Mouse (Mus musculus): ENCODE results near the gene Ctcfl. TPM values are rescaled to one million over a fixed set of nuclear protein-coding genes. Genes with fewer than 3 reads are reported as not detected.

Gene Ctcfl
- total and polyA plus RNA-seq, 3 experiments: 0.08 to 0.11 TPM; not detected in 1

GRCm38 (mm10) chr2:173073666-173074065, 45.7 kb downstream of the Ctcfl start:
- no peak for TF ChIP-seq EP300 (IDR thresholded peaks at IDR 0.05; ENCODE audit: insufficient read depth, low read depth, low read length)
- no peak for TF ChIP-seq POLR2A (IDR thresholded peaks at IDR 0.05; ENCODE audit: insufficient read depth, low read depth, low read length)
- H3K27ac ChIP-seq: no peak overlapping the region
- no peaks in the 10 kb centered on the region for H3K4me1 ChIP-seq (ENCODE audit: control insufficient read depth, insufficient read depth, low read length)
- no peak for DNase-seq
- WGBS: 55% methylated on average over 5 of the region's 5 CpGs
- no peaks in the 10 kb centered on the region for H3K27me3 ChIP-seq (ENCODE audit: control insufficient read depth, insufficient read depth, low read length)
- H3K4me3 ChIP-seq: no peak overlapping the region
- intact Hi-C loops (cut with DNase I): no loop called here
- H3K9ac ChIP-seq (ENCODE audit: low read depth, low read length): no peak overlapping the region
- no peaks in the 10 kb centered on the region for H3K36me3 ChIP-seq (ENCODE audit: control insufficient read depth, insufficient read depth, low read length)
- no peaks in the 10 kb centered on the region for H3K79me2 ChIP-seq (replicated peaks; ENCODE audit: control insufficient read depth, insufficient read depth, low read length)

GRCm38 (mm10) chr2:173072948-173073347, 46.4 kb downstream of the Ctcfl start:
- TF ChIP-seq CTCF (IDR thresholded peaks at IDR 0.05) (no peak), POLR2A (IDR thresholded peaks at IDR 0.05; ENCODE audit: insufficient read depth, low read depth, low read length) (no peak), EP300 (IDR thresholded peaks at IDR 0.05; ENCODE audit: insufficient read depth, low read depth, low read length) (no peak)
- 86% methylated on average over 7 of the region's 7 CpGs for WGBS
- H3K27ac ChIP-seq: no peak overlapping the region
- H3K79me2 ChIP-seq (replicated peaks; ENCODE audit: control insufficient read depth, insufficient read depth, low read length): no peaks in the 10 kb centered on the region
- DNase-seq: no peak
- intact Hi-C loops (cut with DNase I): no loop called here
- H3K4me3 ChIP-seq: no peak overlapping the region
- H3K36me3 ChIP-seq (ENCODE audit: control insufficient read depth, insufficient read depth, low read length): no peaks in the 10 kb centered on the region
- H3K27me3 ChIP-seq (ENCODE audit: control insufficient read depth, insufficient read depth, low read length): no peaks in the 10 kb centered on the region
- H3K9ac ChIP-seq (ENCODE audit: low read depth, low read length): no peak overlapping the region
- H3K4me1 ChIP-seq (ENCODE audit: control insufficient read depth, insufficient read depth, low read length): no peaks in the 10 kb centered on the region

GRCm38 (mm10) chr2:173064864-173065263, 54.5 kb downstream of the Ctcfl start:
- Histone ChIP-seq H3K27ac (no peak overlapping the region), H3K79me2 (replicated peaks; ENCODE audit: control insufficient read depth, insufficient read depth, low read length) (no peaks in the 10 kb centered on the region), H3K9ac (ENCODE audit: low read depth, low read length) (no peak overlapping the region), H3K4me1 (ENCODE audit: control insufficient read depth, insufficient read depth, low read length) (no peaks in the 10 kb centered on the region), H3K36me3 (ENCODE audit: control insufficient read depth, insufficient read depth, low read length) (no peaks in the 10 kb centered on the region), H3K4me3 (no peak overlapping the region), H3K27me3 (ENCODE audit: control insufficient read depth, insufficient read depth, low read length) (no peaks in the 10 kb centered on the region)
- intact Hi-C loops (cut with DNase I): no loop called here
- WGBS: 91% methylated on average over 2 of the region's 2 CpGs
- no peak for DNase-seq
- TF ChIP-seq EP300 (IDR thresholded peaks at IDR 0.05; ENCODE audit: insufficient read depth, low read depth, low read length) (no peak), POLR2A (IDR thresholded peaks at IDR 0.05; ENCODE audit: insufficient read depth, low read depth, low read length) (no peak)

GRCm38 (mm10) chr2:173063219-173063618, 56.1 kb downstream of the Ctcfl start:
- Histone ChIP-seq H3K27ac (no peak overlapping the region), H3K4me3 (no peak overlapping the region), H3K9ac (ENCODE audit: low read depth, low read length) (no peak overlapping the region), H3K27me3 (ENCODE audit: control insufficient read depth, insufficient read depth, low read length) (no peaks in the 10 kb centered on the region), H3K79me2 (replicated peaks; ENCODE audit: control insufficient read depth, insufficient read depth, low read length) (no peaks in the 10 kb centered on the region), H3K36me3 (ENCODE audit: control insufficient read depth, insufficient read depth, low read length) (no peaks in the 10 kb centered on the region), H3K4me1 (ENCODE audit: control insufficient read depth, insufficient read depth, low read length) (no peaks in the 10 kb centered on the region)
- WGBS: 20% methylated on average over 1 of the region's 1 CpGs
- intact Hi-C loops (cut with DNase I): no loop called here
- no peak for DNase-seq
- TF ChIP-seq EP300 (IDR thresholded peaks at IDR 0.05; ENCODE audit: insufficient read depth, low read depth, low read length): no peak
- no peak for TF ChIP-seq CTCF (IDR thresholded peaks at IDR 0.05)
- TF ChIP-seq POLR2A (IDR thresholded peaks at IDR 0.05; ENCODE audit: insufficient read depth, low read depth, low read length): no peak

DNA sequence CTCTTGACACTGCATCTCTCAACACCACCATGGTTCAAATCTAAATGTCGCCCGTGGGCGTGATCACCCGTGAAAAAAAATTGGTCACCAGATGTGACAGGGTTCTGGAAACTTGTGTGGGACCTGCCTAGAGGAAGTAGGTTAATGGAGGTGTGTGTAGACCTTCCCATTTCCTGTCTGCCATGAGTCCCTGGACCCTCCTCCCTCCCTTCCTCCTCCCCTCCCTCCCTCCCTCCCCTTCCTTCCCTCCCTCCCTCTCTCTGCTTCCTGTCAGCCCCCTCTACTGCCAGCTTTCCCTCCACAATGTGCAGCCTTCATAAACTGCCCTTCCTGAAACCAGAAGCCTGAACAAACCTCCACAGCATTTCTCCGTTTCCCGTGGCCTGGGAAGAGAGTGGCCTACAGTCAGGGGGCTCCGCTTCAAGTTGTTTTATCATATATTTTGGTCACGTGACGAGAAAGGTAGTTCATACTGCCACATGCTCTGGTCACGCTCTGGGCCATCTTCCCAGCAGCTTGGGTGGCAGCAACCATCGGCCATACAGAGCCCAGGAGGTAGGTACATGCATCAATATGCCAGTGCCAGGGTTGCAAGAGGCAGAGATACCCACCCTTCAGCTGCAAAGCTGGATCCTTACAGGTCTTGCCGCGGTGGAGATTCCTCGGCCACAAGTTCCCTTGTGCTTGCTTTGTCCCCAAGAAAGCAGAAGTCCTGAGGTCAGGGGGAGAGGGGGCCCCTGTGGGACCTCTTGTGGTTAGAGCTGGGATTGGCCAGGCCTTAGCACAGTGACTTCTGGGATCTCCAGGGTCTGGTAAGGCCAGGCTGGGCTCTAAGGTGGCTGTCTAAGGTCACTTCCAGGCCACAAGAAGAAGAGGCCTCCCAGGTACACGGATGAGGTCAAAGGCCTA, 57.6 kb downstream of the Ctcfl start:
- no peaks in the 10 kb centered on the region for H3K4me1 ChIP-seq (ENCODE audit: control insufficient read depth, insufficient read depth, low read length)
- no peaks in the 10 kb centered on the region for H3K27me3 ChIP-seq (ENCODE audit: control insufficient read depth, insufficient read depth, low read length)
- TF ChIP-seq CTCF (IDR thresholded peaks at IDR 0.05) (peak; percentile 35), EP300 (IDR thresholded peaks at IDR 0.05; ENCODE audit: insufficient read depth, low read depth, low read length) (no peak)
- no peak overlapping the region for H3K4me3 ChIP-seq
- peak in 1 of 2 experiments; percentile 44 for DNase-seq
- intact Hi-C loops (cut with DNase I): no loop called here
- whole genome bisulfite sequencing: 63% methylated on average over 15 of the region's 15 CpGs
- no peaks in the 10 kb centered on the region for H3K36me3 ChIP-seq (ENCODE audit: control insufficient read depth, insufficient read depth, low read length)
- H3K79me2 ChIP-seq (replicated peaks; ENCODE audit: control insufficient read depth, insufficient read depth, low read length): no peaks in the 10 kb centered on the region
- no peak overlapping the region for H3K27ac ChIP-seq
- H3K9ac ChIP-seq (ENCODE audit: low read depth, low read length): no peak overlapping the region

DNA sequence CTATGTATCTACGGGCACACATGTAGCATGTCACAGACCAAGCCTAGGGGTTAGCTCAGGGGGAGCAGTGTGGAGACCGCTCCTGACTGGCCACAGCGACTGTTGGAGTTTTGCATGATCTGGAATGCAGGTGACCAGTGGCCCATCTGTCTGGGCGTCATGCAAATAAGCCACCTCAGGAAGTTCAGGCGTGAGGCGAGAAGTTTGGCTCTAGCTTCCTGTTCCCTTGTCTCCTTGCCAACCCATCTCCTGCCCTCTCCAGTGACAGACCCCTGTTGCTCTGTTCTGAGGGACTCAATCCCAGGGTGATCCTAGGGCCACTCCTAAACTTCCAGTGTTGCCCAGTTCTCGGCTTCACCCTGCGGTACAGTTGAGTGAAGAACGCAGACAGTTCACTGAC, 58.9 kb downstream of the Ctcfl start:
- no peak for DNase-seq
- whole genome bisulfite sequencing: 53% methylated on average over 9 of the region's 9 CpGs
- Histone ChIP-seq H3K36me3 (ENCODE audit: control insufficient read depth, insufficient read depth, low read length) (no peaks in the 10 kb centered on the region), H3K9ac (ENCODE audit: low read depth, low read length) (no peak overlapping the region), H3K79me2 (replicated peaks; ENCODE audit: control insufficient read depth, insufficient read depth, low read length) (no peaks in the 10 kb centered on the region), H3K4me3 (no peak overlapping the region), H3K4me1 (ENCODE audit: control insufficient read depth, insufficient read depth, low read length) (no peaks in the 10 kb centered on the region), H3K27me3 (ENCODE audit: control insufficient read depth, insufficient read depth, low read length) (no peaks in the 10 kb centered on the region), H3K27ac (no peak overlapping the region)
- intact Hi-C loops (cut with DNase I): no loop called here
- TF ChIP-seq POLR2A (IDR thresholded peaks at IDR 0.05; ENCODE audit: insufficient read depth, low read depth, low read length) (no peak), CTCF (IDR thresholded peaks at IDR 0.05) (no peak), EP300 (IDR thresholded peaks at IDR 0.05; ENCODE audit: insufficient read depth, low read depth, low read length) (no peak)

All from heart, adult 2 months (tissue).